In genomic region chrX:134141551-134141950, GRCm38 (mm10) we compare ENCODE assay signal across 26 mouse cellular contexts. TPM values are rescaled to one million over a fixed set of nuclear protein-coding genes. Genes with fewer than 3 reads are reported as not detected.
"Had no signal": no experiment of that assay in that cellular context is flagged by ENCODE, and none has a peak within 500 bp of the region (broad histone marks: within the 10 kb centered on the region; RNA-seq: fewer than 3 reads in every experiment).

No protein-coding gene starts in this region.

- H3K27ac ChIP-seq: lung, embryonic 15.5 days; macrophage; midbrain, embryonic 12.5 days; neural tube, embryonic 13.5 days; neural tube, embryonic 15.5 days had no signal

- H3K4me2 ChIP-seq: lung, embryonic 15.5 days; midbrain, embryonic 12.5 days; neural tube, embryonic 13.5 days; neural tube, embryonic 15.5 days had no signal

- H3K36me3 ChIP-seq: lung, embryonic 15.5 days; midbrain, embryonic 12.5 days; neural tube, embryonic 13.5 days; neural tube, embryonic 15.5 days had no signal

- H3K4me3 ChIP-seq: lung, embryonic 15.5 days; megakaryocyte, embryonic 14.5 days; midbrain, embryonic 12.5 days; myocyte; neural tube, embryonic 13.5 days; neural tube, embryonic 15.5 days had no signal

- H3K9ac ChIP-seq: liver, postnatal 0 days; lung, embryonic 15.5 days; midbrain, embryonic 12.5 days; neural tube, embryonic 13.5 days; neural tube, embryonic 15.5 days had no signal

- H3K9me3 ChIP-seq: lung, embryonic 15.5 days; megakaryocyte, embryonic 14.5 days; midbrain, embryonic 12.5 days; neural tube, embryonic 13.5 days; neural tube, embryonic 15.5 days had no signal

- ATAC-seq: lung, postnatal 0 days; midbrain, embryonic 16.5 days had no signal

- DNase-seq: liver, postnatal 0 days; lung, adult 2 months; lung, postnatal 14 days; lung, postnatal 36 days; midbrain, embryonic 14.5 days; retina, postnatal 1 day; right cerebral cortex, postnatal 14 days; right cerebral cortex, postnatal 4 days; spleen, adult 18-20 months; thymus, adult 18-20 months; thymus, postnatal 14 days; thymus, postnatal 36 days had no signal

- H3K4me1 ChIP-seq: lung, embryonic 15.5 days; midbrain, embryonic 12.5 days; neural tube, embryonic 13.5 days; neural tube, embryonic 15.5 days had no signal

- H3K27me3 ChIP-seq: lung, embryonic 15.5 days; neural tube, embryonic 15.5 days had no signal

RNA-seq across cellular contexts. Expression of gene Xkrx, which starts 20.3 kb away (rescaled TPM):
- polyA plus RNA-seq: neural tube, embryonic 11.5 days had no signal

RNA-seq across cellular contexts. Expression of gene Arl13a, which starts 45.8 kb away (rescaled TPM):
- polyA plus RNA-seq: liver, postnatal 0 days; lung, adult 2 months; lung, postnatal 0 days; macrophage; midbrain, embryonic 12.5 days; midbrain, embryonic 14.5 days; midbrain, embryonic 16.5 days; myocyte; neural tube, embryonic 11.5 days; neural tube, embryonic 13.5 days; neural tube, embryonic 15.5 days; small intestine, adult 2 months; stomach, embryonic 14.5 days; stomach, embryonic 16.5 days; thymus, postnatal 0 days had no signal
